Mouse (Mus musculus) hematopoietic stem cell, adult 5-6 weeks (primary cell): ENCODE measurements around the gene Xrcc4. TPM values are rescaled to one million over a fixed set of nuclear protein-coding genes. Genes with fewer than 3 reads are reported as not detected.
A peak's percentile ranks its signal among the peaks of the same experiment; 100 is the strongest.

Experiments used
- ATAC-seq, 2 experiments: fragments of 125-278 bp in 1 of 2; replicated peaks in 1 of 2; 2 replicates each; pipeline ENCODE4 v1.8.0; 2016 to 2017; ENCODE audit warnings: inconsistent platforms in 2 of 2, mild to moderate bottlenecking in 2 of 2, moderate number of reproducible peaks in 2 of 2, low read depth in 1 of 2, moderate TSS enrichment in 1 of 2; ENCODE audit not compliant: low FRiP score in 2 of 2, poor library complexity in 2 of 2, severe bottlenecking in 2 of 2, insufficient read depth in 1 of 2, low TSS enrichment in 1 of 2
- total RNA-seq: library from RNA; stranded (forward); fragments of 172-1452, 232-1000 nt; gene quantifications from 2 replicates; pipeline ENCODE4 v1.2.3, GENCODE M21; 2017

Gene Xrcc4
- total RNA-seq, 1 experiment from 2014 or later, result 48.4 TPM

- ATAC-seq, result no peak
Observed at GRCm38 (mm10) chr13:90005561-90005960, 83.8 kb downstream of the Xrcc4 start.

GRCm38 (mm10) chr13:89997531-89997930, 91.9 kb downstream of the Xrcc4 start:
- ATAC-seq, result no peak

- no peak for ATAC-seq
Observed at GRCm38 (mm10) chr13:89986087-89986486, 103.3 kb downstream of the Xrcc4 start.

- no peak for ATAC-seq
Observed at GRCm38 (mm10) chr13:89970940-89971339, 118.5 kb downstream of the Xrcc4 start.

GRCm38 (mm10) chr13:89968671-89969070, 120.7 kb downstream of the Xrcc4 start:
- no peak for ATAC-seq

GRCm38 (mm10) chr13:89944354-89944753, 145.1 kb downstream of the Xrcc4 start:
- ATAC-seq, result no peak

- ATAC-seq, result peak; percentile 89 to 91
Observed at GRCm38 (mm10) chr13:89929477-89929876, 159.9 kb downstream of the Xrcc4 start.

- no peak for ATAC-seq
Observed at GRCm38 (mm10) chr13:89918814-89919481, 170.5 kb downstream of the Xrcc4 start.

- ATAC-seq, result no peak
Observed at GRCm38 (mm10) chr13:89914332-89914731, 175.1 kb downstream of the Xrcc4 start.

GRCm38 (mm10) chr13:89913891-89914290, 175.5 kb downstream of the Xrcc4 start:
- no peak for ATAC-seq

GRCm38 (mm10) chr13:89906120-89906519, 183.3 kb downstream of the Xrcc4 start:
- ATAC-seq, result no peak

GRCm38 (mm10) chr13:89899066-89899465, 190.3 kb downstream of the Xrcc4 start:
- ATAC-seq, result no peak

GRCm38 (mm10) chr13:89892140-89892539, 197.3 kb downstream of the Xrcc4 start:
- no peak for ATAC-seq

- ATAC-seq, result no peak
Observed at GRCm38 (mm10) chr13:89890159-89890558, 199.2 kb downstream of the Xrcc4 start.

GRCm38 (mm10) chr13:89889074-89889473, 200.3 kb downstream of the Xrcc4 start:
- peak; percentile 93 to 94 for ATAC-seq

- ATAC-seq, result no peak
Observed at GRCm38 (mm10) chr13:89883523-89883922, 205.9 kb downstream of the Xrcc4 start.

GRCm38 (mm10) chr13:89881281-89881680, 208.1 kb downstream of the Xrcc4 start:
- no peak for ATAC-seq

GRCm38 (mm10) chr13:89878832-89879468, 210.5 kb downstream of the Xrcc4 start:
- no peak for ATAC-seq

GRCm38 (mm10) chr13:89875499-89875898, 213.9 kb downstream of the Xrcc4 start:
- ATAC-seq, result no peak
